9 mouse cellular contexts compared by ENCODE assay signal in the genomic region with DNA sequence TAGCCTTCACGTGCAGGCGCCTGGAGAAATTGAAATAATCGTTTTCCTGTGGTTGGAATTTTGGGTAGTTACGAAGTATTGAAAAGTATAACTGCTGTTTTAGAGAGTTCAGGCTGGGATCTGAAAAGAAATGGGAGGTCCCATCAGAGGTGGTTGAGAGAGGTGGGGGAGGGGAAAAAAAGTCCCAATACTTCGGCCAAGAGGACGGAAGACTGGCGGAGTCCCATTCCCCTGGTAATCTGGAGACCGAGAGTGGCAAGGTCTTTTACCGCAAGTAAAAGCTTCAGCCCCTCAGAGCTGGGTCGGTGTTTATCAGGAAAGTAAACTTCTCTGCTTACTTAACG. TPM values are rescaled to one million over a fixed set of nuclear protein-coding genes. Genes with fewer than 3 reads are reported as not detected.
DNase-seq lines count a peak whose midpoint lies in the region; ATAC-seq lines count a peak whose summit lies in the region.
"Had no signal": no experiment of that assay in that cellular context is flagged by ENCODE, and none has a peak within 500 bp of the region (broad histone marks: within the 10 kb centered on the region; RNA-seq: fewer than 3 reads in every experiment).

No protein-coding gene starts in this region.

- no peaks in the 10 kb centered on the region for H3K36me3 ChIP-seq in kidney, embryonic 15.5 days
- no peaks in the 10 kb centered on the region for H3K36me3 ChIP-seq in embryonic facial prominence, embryonic 11.5 days (replicated peaks; ENCODE audit: control insufficient read depth, insufficient read depth, low read depth, low read length)
- no peaks in the 10 kb centered on the region for H3K36me3 ChIP-seq in hindbrain, embryonic 15.5 days
- H3K36me3 ChIP-seq in midbrain, embryonic 14.5 days (ENCODE audit: control insufficient read depth, insufficient read depth, low read length) = no peaks in the 10 kb centered on the region

- H3K27me3 ChIP-seq in kidney, embryonic 15.5 days = peaks cover 12% of the 10 kb centered on the region
- no peaks in the 10 kb centered on the region for H3K27me3 ChIP-seq in embryonic facial prominence, embryonic 11.5 days (ENCODE audit: control insufficient read depth, insufficient read depth, low read length)
- H3K27me3 ChIP-seq in hindbrain, embryonic 15.5 days = peaks cover 10% of the 10 kb centered on the region; the same call in 1 of the 2 replicates
- peaks cover 13% of the 10 kb centered on the region for H3K27me3 ChIP-seq in midbrain, embryonic 14.5 days (ENCODE audit: control insufficient read depth, insufficient read depth, low read length)

- ATAC-seq in kidney, embryonic 15.5 days (replicated peaks; ENCODE audit: low FRiP score) = no peak
- no peak for ATAC-seq in embryonic facial prominence, embryonic 11.5 days (replicated peaks; ENCODE audit: insufficient number of reproducible peaks, low FRiP score, low TSS enrichment, low read depth)
- no peak for ATAC-seq in hindbrain, embryonic 15.5 days (ENCODE audit: low FRiP score, low read depth)
- ATAC-seq in midbrain, embryonic 14.5 days (ENCODE audit: low FRiP score, low TSS enrichment) = no peak
- ATAC-seq in monocyte, adult 5-6 weeks (replicated peaks; ENCODE audit: insufficient number of reproducible peaks, low FRiP score, low TSS enrichment, poor library complexity, severe bottlenecking) = no peak
- ATAC-seq in frontal cortex, adult (ENCODE audit: low TSS enrichment) = no peak

- WGBS in kidney, embryonic 15.5 days = 2% methylated on average over 11 of the region's 11 CpGs
- 1% methylated on average over 11 of the region's 11 CpGs for WGBS in embryonic facial prominence, embryonic 11.5 days
- WGBS in hindbrain, embryonic 15.5 days = 1% methylated on average over 11 of the region's 11 CpGs
- 2% methylated on average over 11 of the region's 11 CpGs for WGBS in midbrain, embryonic 14.5 days

- no peak overlapping the region for H3K27ac ChIP-seq in kidney, embryonic 15.5 days
- H3K27ac ChIP-seq in embryonic facial prominence, embryonic 11.5 days (replicated peaks; ENCODE audit: low read depth, low read length) = no peak overlapping the region
- H3K27ac ChIP-seq in hindbrain, embryonic 15.5 days (replicated peaks) = no peak overlapping the region
- H3K27ac ChIP-seq in midbrain, embryonic 14.5 days (replicated peaks; ENCODE audit: low read depth, low read length) = no peak overlapping the region

- H3K4me2 ChIP-seq in kidney, embryonic 15.5 days = peak overlapping the region; percentile 89
- peak overlapping the region; percentile 66 for H3K4me2 ChIP-seq in embryonic facial prominence, embryonic 11.5 days (ENCODE audit: low read depth, low read length)
- H3K4me2 ChIP-seq in hindbrain, embryonic 15.5 days = peak overlapping the region; percentile 76
- peak overlapping the region; percentile 67 for H3K4me2 ChIP-seq in midbrain, embryonic 14.5 days (ENCODE audit: low read length)

- no peaks in the 10 kb centered on the region for H3K9me3 ChIP-seq in kidney, embryonic 15.5 days (replicated peaks)
- H3K9me3 ChIP-seq in embryonic facial prominence, embryonic 11.5 days (replicated peaks; ENCODE audit: control insufficient read depth, low read length) = no peaks in the 10 kb centered on the region
- no peaks in the 10 kb centered on the region for H3K9me3 ChIP-seq in hindbrain, embryonic 15.5 days
- no peaks in the 10 kb centered on the region for H3K9me3 ChIP-seq in midbrain, embryonic 14.5 days (ENCODE audit: control insufficient read depth, low read length)

- DNase-seq in kidney, postnatal 25 days = no peak
- peak; percentile 49 for DNase-seq in embryonic facial prominence, embryonic 11.5 days (ENCODE audit: low spot score)
- DNase-seq in midbrain, embryonic 14.5 days = peak; percentile 8
- DNase-seq in left cerebral cortex, adult 18-20 months (ENCODE audit: low spot score in 2 of 2) = no peak

- H3K4me1 ChIP-seq in kidney, embryonic 15.5 days = peaks cover 33% of the 10 kb centered on the region
- no peaks in the 10 kb centered on the region for H3K4me1 ChIP-seq in embryonic facial prominence, embryonic 11.5 days (ENCODE audit: control insufficient read depth, insufficient read depth, low read length)
- H3K4me1 ChIP-seq in hindbrain, embryonic 15.5 days (replicated peaks) = peaks cover 20% of the 10 kb centered on the region
- 0 out of 2 replicates have a peak, but pooled peaks cover 11% of the 10 kb centered on the region for H3K4me1 ChIP-seq in midbrain, embryonic 14.5 days (ENCODE audit: control insufficient read depth, insufficient read depth, low read length)

- H3K9ac ChIP-seq in kidney, embryonic 15.5 days = no peak overlapping the region
- no peak overlapping the region for H3K9ac ChIP-seq in embryonic facial prominence, embryonic 11.5 days (replicated peaks; ENCODE audit: low read length)
- H3K9ac ChIP-seq in hindbrain, embryonic 15.5 days = no peak overlapping the region
- H3K9ac ChIP-seq in midbrain, embryonic 14.5 days (replicated peaks; ENCODE audit: low read length) = no peak overlapping the region

- peak overlapping the region; percentile 47 for H3K4me3 ChIP-seq in kidney, embryonic 15.5 days (replicated peaks)
- H3K4me3 ChIP-seq in embryonic facial prominence, embryonic 11.5 days (ENCODE audit: low read depth, low read length) = no peak overlapping the region
- peak overlapping the region; percentile 41 for H3K4me3 ChIP-seq in hindbrain, embryonic 15.5 days
- peak overlapping the region; percentile 34; the same call in 1 of the 2 replicates for H3K4me3 ChIP-seq in midbrain, embryonic 14.5 days (replicated peaks; ENCODE audit: low read depth, low read length)

RNA-seq across cellular contexts. Expression of a gene that starts 7.6 kb away (rescaled TPM):
- not detected in 2 replicates for polyA plus RNA-seq in kidney, embryonic 15.5 days (2015; fragmentation: Nextera tagmentation; extraction: Ambion mirVana)
- polyA plus RNA-seq in embryonic facial prominence, embryonic 11.5 days (2014; fragmentation: Nextera tagmentation; extraction: Ambion mirVana) = not detected in 2 replicates
- not detected in 2 replicates for polyA plus RNA-seq in hindbrain, embryonic 15.5 days (2015; fragmentation: Nextera tagmentation; extraction: Ambion mirVana)
- not detected in 2 replicates for polyA plus RNA-seq in midbrain, embryonic 14.5 days (2014; fragmentation: Nextera tagmentation; extraction: Ambion mirVana)
- not detected in 3 replicates for total RNA-seq in monocyte, adult 5-6 weeks (2017)
- total RNA-seq in left cerebral cortex, adult 18-20 months (2021) = not detected
- polyA plus RNA-seq: gonadal fat pad, adult 2 months had no signal

RNA-seq across cellular contexts. Expression of a gene that starts 24.1 kb away (rescaled TPM):
- 6.1 and 6.5 TPM in 2 replicates for polyA plus RNA-seq in kidney, embryonic 15.5 days (2015; fragmentation: Nextera tagmentation; extraction: Ambion mirVana)
- polyA plus RNA-seq in embryonic facial prominence, embryonic 11.5 days (2014; fragmentation: Nextera tagmentation; extraction: Ambion mirVana) = 6.2 and 7.2 TPM in 2 replicates
- polyA plus RNA-seq in hindbrain, embryonic 15.5 days (2015; fragmentation: Nextera tagmentation; extraction: Ambion mirVana) = 15.0 and 15.5 TPM in 2 replicates
- 8.9 TPM in 2 replicates for polyA plus RNA-seq in midbrain, embryonic 14.5 days (2014; fragmentation: Nextera tagmentation; extraction: Ambion mirVana)
- total RNA-seq in monocyte, adult 5-6 weeks (2017) = 16.1 to 29.4 TPM (median 19.3 TPM) in 3 replicates
- 10 to 100 TPM; 30.5 to 30.9 TPM for total RNA-seq in left cerebral cortex, adult 18-20 months (2021)

RNA-seq across cellular contexts. Expression of a gene that starts 53.5 kb away (rescaled TPM):
- polyA plus RNA-seq in kidney, embryonic 15.5 days (2015; fragmentation: Nextera tagmentation; extraction: Ambion mirVana) = 2.9 and 3.8 TPM in 2 replicates
- 0.64 and 1.7 TPM in 2 replicates for polyA plus RNA-seq in embryonic facial prominence, embryonic 11.5 days (2014; fragmentation: Nextera tagmentation; extraction: Ambion mirVana)
- 0.62 and 1.2 TPM in 2 replicates for polyA plus RNA-seq in hindbrain, embryonic 15.5 days (2015; fragmentation: Nextera tagmentation; extraction: Ambion mirVana)
- 0.53 TPM in 1 of 2 replicates, not detected in the other for polyA plus RNA-seq in midbrain, embryonic 14.5 days (2014; fragmentation: Nextera tagmentation; extraction: Ambion mirVana)
- 4.5 to 10.1 TPM (median 9.1 TPM) in 3 replicates for total RNA-seq in monocyte, adult 5-6 weeks (2017)
- 1 to 10 TPM; 4.5 to 4.8 TPM for total RNA-seq in left cerebral cortex, adult 18-20 months (2021)

Comparison
In these comparisons a context has a peak if more than half of its experiments do, and no peak if none do; other contexts are left out.
1. DNase-seq: peak in embryonic facial prominence, embryonic 11.5 days (single experiment) and midbrain, embryonic 14.5 days (single experiment); none in kidney, postnatal 25 days (0 of 2) and left cerebral cortex, adult 18-20 months (0 of 2).
2. Peak in every context shown above with its lines, with median percentiles within 50 percentile points of each other: H3K4me2 ChIP-seq.